Mouse (Mus musculus): ENCODE data around the gene Pnma1. TPM values are rescaled to one million over a fixed set of nuclear protein-coding genes. Genes with fewer than 3 reads are reported as not detected.

Gene Pnma1
- polyA plus RNA-seq, 1 experiment from 2014 or later, result 0.59 TPM

DNA sequence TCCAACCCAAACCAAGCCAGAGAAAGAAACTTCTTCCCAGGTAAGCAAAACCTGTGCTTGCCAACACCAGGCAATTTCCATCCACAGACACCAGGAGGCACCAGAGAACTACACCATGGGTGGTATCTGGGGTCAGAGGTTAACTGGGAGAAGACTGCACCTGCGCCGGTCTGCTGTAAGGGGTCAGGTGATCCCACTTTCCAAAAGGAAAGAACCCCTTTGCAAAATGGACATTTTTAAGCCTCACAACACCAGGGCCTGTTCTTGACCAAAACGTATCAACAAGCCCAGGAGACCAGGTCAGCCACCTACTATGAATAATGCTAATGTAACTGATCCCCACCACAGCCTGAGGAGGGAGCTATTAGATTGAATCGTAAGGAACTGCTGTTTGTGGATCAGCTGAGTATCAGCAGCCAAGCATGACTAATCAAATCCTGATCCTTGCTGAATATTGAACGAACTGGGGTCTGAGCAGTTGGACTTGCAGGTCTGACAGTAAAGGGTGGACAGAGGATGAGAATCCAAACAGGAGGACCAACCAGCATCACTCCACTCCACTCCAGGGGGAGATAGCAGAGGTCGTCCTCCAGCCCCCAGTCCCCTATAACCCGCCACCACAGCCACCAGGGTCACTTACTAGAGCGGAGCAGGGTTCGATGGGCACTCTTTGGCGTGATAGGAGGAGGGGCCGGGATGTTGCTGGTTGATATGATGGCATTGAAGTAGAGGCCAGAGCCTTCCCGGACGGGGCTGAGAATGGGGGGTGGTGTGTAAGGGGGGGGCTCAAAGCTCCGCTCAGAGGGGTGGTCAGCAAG is 13.5 kb upstream of the Pnma1 start:
- Histone ChIP-seq H3K9me3 (replicated peaks; ENCODE audit: control insufficient read depth, low read length) (no peaks in the 10 kb centered on the region), H3K4me1 (ENCODE audit: control insufficient read depth, insufficient read depth, low read length) (peaks cover 10% of the 10 kb centered on the region), H3K9ac (ENCODE audit: low read length) (no peak overlapping the region), H3K4me3 (ENCODE audit: low read length) (no peak overlapping the region), H3K27me3 (ENCODE audit: control insufficient read depth, insufficient read depth, low read length) (no peaks in the 10 kb centered on the region), H3K4me2 (ENCODE audit: low read depth, low read length) (no peak overlapping the region), H3K27ac (ENCODE audit: low read length) (no peak overlapping the region), H3K36me3 (ENCODE audit: control insufficient read depth, insufficient read depth) (peaks cover 26% of the 10 kb centered on the region)
- no peak for ATAC-seq (replicated peaks; ENCODE audit: extremely low read depth, insufficient read depth, low FRiP score)
- 78% methylated on average over 14 of the region's 14 CpGs for WGBS

- peak; percentile 63 for ATAC-seq (replicated peaks; ENCODE audit: extremely low read depth, insufficient read depth, low FRiP score)
- Histone ChIP-seq H3K4me1 (ENCODE audit: control insufficient read depth, insufficient read depth, low read length) (peaks cover 11% of the 10 kb centered on the region), H3K36me3 (ENCODE audit: control insufficient read depth, insufficient read depth) (peaks cover 31% of the 10 kb centered on the region), H3K4me2 (ENCODE audit: low read depth, low read length) (no peak overlapping the region), H3K9ac (ENCODE audit: low read length) (no peak overlapping the region), H3K27me3 (ENCODE audit: control insufficient read depth, insufficient read depth, low read length) (no peaks in the 10 kb centered on the region), H3K4me3 (ENCODE audit: low read length) (no peak overlapping the region), H3K27ac (ENCODE audit: low read length) (no peak overlapping the region; the same call in 1 of the 2 replicates), H3K9me3 (replicated peaks; ENCODE audit: control insufficient read depth, low read length) (no peaks in the 10 kb centered on the region)
- 36% methylated on average over 8 of the region's 8 CpGs for WGBS
These were observed 12.8 kb upstream of the Pnma1 start for GRCm38 (mm10) chr12:84161116-84161515.

GRCm38 (mm10) chr12:84160491-84160890 is 12.2 kb upstream of the Pnma1 start:
- Histone ChIP-seq H3K27me3 (ENCODE audit: control insufficient read depth, insufficient read depth, low read length) (no peaks in the 10 kb centered on the region), H3K4me3 (ENCODE audit: low read length) (no peak overlapping the region), H3K4me1 (ENCODE audit: control insufficient read depth, insufficient read depth, low read length) (peaks cover 12% of the 10 kb centered on the region), H3K27ac (ENCODE audit: low read length) (no peak overlapping the region), H3K36me3 (ENCODE audit: control insufficient read depth, insufficient read depth) (peaks cover 34% of the 10 kb centered on the region), H3K9ac (ENCODE audit: low read length) (no peak overlapping the region), H3K4me2 (ENCODE audit: low read depth, low read length) (no peak overlapping the region), H3K9me3 (replicated peaks; ENCODE audit: control insufficient read depth, low read length) (no peaks in the 10 kb centered on the region)
- 91% methylated on average over 8 of the region's 8 CpGs for WGBS
- no peak for ATAC-seq (replicated peaks; ENCODE audit: extremely low read depth, insufficient read depth, low FRiP score)

DNA sequence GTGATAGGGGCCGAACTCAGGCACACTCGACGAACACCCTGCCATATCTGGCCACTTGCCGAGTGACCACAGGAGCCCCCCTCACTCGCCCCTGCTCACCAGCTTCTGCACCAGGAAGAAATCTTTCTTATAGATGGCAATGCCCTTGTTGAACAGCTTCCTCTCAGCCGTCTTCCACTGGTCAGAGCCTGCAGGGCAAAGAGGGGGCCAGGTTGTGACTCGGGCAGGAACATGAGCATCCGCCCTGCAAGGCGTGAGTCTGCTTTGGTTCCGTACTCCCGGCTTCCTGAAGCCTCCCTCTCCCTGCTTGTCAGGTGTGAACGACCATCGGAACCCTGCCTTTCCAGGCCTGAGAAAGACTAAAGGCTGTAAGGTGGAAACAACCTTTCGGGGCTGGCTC is 9.9 kb upstream of the Pnma1 start:
- Histone ChIP-seq H3K27ac (ENCODE audit: low read length) (no peak overlapping the region), H3K9ac (ENCODE audit: low read length) (no peak overlapping the region), H3K4me2 (ENCODE audit: low read depth, low read length) (no peak overlapping the region), H3K4me1 (ENCODE audit: control insufficient read depth, insufficient read depth, low read length) (peaks cover 15% of the 10 kb centered on the region), H3K27me3 (ENCODE audit: control insufficient read depth, insufficient read depth, low read length) (no peaks in the 10 kb centered on the region), H3K36me3 (ENCODE audit: control insufficient read depth, insufficient read depth) (peaks cover 39% of the 10 kb centered on the region), H3K9me3 (replicated peaks; ENCODE audit: control insufficient read depth, low read length) (no peaks in the 10 kb centered on the region), H3K4me3 (ENCODE audit: low read length) (no peak overlapping the region)
- WGBS, result 69% methylated on average over 14 of the region's 14 CpGs
- no peak for ATAC-seq (replicated peaks; ENCODE audit: extremely low read depth, insufficient read depth, low FRiP score)

DNA sequence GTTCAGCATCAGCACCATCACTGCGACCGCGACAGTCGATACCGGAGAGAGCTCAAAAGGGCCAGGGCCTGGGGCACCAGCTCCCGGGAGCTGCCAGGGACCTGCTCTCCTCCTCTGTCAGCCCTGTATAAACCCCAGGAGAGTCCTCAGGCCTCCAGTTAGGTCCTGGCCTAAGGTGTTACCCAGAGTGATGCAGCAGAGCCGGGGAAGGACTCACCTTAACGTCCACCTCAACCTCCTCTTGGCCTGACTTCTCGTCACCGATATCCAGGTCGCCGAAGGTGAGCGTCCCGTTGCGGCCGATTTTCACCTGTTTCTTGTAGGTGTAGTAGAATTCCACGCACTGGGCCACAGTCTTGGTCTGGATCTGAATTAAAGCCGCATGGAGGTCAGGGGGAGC is 7.9 kb upstream of the Pnma1 start:
- ATAC-seq (replicated peaks; ENCODE audit: extremely low read depth, insufficient read depth, low FRiP score), result no peak
- Histone ChIP-seq H3K4me3 (ENCODE audit: low read length) (no peak overlapping the region), H3K9me3 (replicated peaks; ENCODE audit: control insufficient read depth, low read length) (no peaks in the 10 kb centered on the region), H3K27me3 (ENCODE audit: control insufficient read depth, insufficient read depth, low read length) (no peaks in the 10 kb centered on the region), H3K27ac (ENCODE audit: low read length) (no peak overlapping the region), H3K4me1 (ENCODE audit: control insufficient read depth, insufficient read depth, low read length) (peaks cover 18% of the 10 kb centered on the region), H3K36me3 (ENCODE audit: control insufficient read depth, insufficient read depth) (peaks cover 47% of the 10 kb centered on the region), H3K9ac (ENCODE audit: low read length) (no peak overlapping the region), H3K4me2 (ENCODE audit: low read depth, low read length) (no peak overlapping the region)
- 90% methylated on average over 18 of the region's 18 CpGs for WGBS

DNA sequence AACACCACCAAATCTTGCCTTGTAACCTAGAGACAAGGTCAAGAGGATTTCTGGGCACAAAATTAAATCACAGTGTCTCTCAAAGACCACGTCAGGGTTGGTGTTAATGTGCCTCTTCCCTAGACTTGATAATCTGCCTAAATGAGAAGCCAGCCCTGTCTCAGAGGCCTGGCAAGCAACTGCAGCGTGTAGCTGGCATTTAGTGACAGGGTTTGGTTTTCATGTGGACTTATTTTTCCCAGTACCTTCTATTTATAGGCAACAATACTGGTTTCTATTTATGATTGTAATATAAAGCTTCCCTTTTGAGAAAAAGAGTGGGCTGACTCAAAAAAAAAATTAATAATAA is 7.2 kb upstream of the Pnma1 start:
- Histone ChIP-seq H3K4me1 (ENCODE audit: control insufficient read depth, insufficient read depth, low read length) (peaks cover 21% of the 10 kb centered on the region), H3K9me3 (replicated peaks; ENCODE audit: control insufficient read depth, low read length) (no peaks in the 10 kb centered on the region), H3K4me2 (ENCODE audit: low read depth, low read length) (no peak overlapping the region), H3K27me3 (ENCODE audit: control insufficient read depth, insufficient read depth, low read length) (no peaks in the 10 kb centered on the region), H3K27ac (ENCODE audit: low read length) (peak overlapping the region; percentile 37), H3K36me3 (ENCODE audit: control insufficient read depth, insufficient read depth) (peaks cover 47% of the 10 kb centered on the region), H3K4me3 (ENCODE audit: low read length) (no peak overlapping the region), H3K9ac (ENCODE audit: low read length) (no peak overlapping the region)
- WGBS, result 45% methylated on average over 2 of the region's 2 CpGs
- no peak for ATAC-seq (replicated peaks; ENCODE audit: extremely low read depth, insufficient read depth, low FRiP score)

- no peak overlapping the region for H3K4me2 ChIP-seq (ENCODE audit: low read depth, low read length)
- H3K27ac ChIP-seq (ENCODE audit: low read length), result peak overlapping the region; percentile 49
- peaks cover 43% of the 10 kb centered on the region for H3K36me3 ChIP-seq (ENCODE audit: control insufficient read depth, insufficient read depth)
- 41% methylated on average over 11 of the region's 11 CpGs for WGBS
- no peaks in the 10 kb centered on the region for H3K9me3 ChIP-seq (replicated peaks; ENCODE audit: control insufficient read depth, low read length)
- H3K4me3 ChIP-seq (ENCODE audit: low read length), result no peak overlapping the region
- ATAC-seq (replicated peaks; ENCODE audit: extremely low read depth, insufficient read depth, low FRiP score), result peak; percentile 21; the same call in 1 of the 2 replicates
- H3K27me3 ChIP-seq (ENCODE audit: control insufficient read depth, insufficient read depth, low read length), result no peaks in the 10 kb centered on the region
- no peak overlapping the region for H3K9ac ChIP-seq (ENCODE audit: low read length)
- H3K4me1 ChIP-seq (ENCODE audit: control insufficient read depth, insufficient read depth, low read length), result peaks cover 25% of the 10 kb centered on the region
These were observed 6.7 kb upstream of the Pnma1 start for GRCm38 (mm10) chr12:84154786-84155522.

GRCm38 (mm10) chr12:84153414-84153813 is 5.1 kb upstream of the Pnma1 start:
- WGBS, result 82% methylated on average over 6 of the region's 6 CpGs
- H3K4me1 ChIP-seq (ENCODE audit: control insufficient read depth, insufficient read depth, low read length), result peaks cover 30% of the 10 kb centered on the region
- H3K27ac ChIP-seq (ENCODE audit: low read length), result no peak overlapping the region
- H3K9me3 ChIP-seq (replicated peaks; ENCODE audit: control insufficient read depth, low read length), result no peaks in the 10 kb centered on the region
- H3K36me3 ChIP-seq (ENCODE audit: control insufficient read depth, insufficient read depth), result peaks cover 34% of the 10 kb centered on the region
- ATAC-seq (replicated peaks; ENCODE audit: extremely low read depth, insufficient read depth, low FRiP score), result no peak
- H3K27me3 ChIP-seq (ENCODE audit: control insufficient read depth, insufficient read depth, low read length), result no peaks in the 10 kb centered on the region
- no peak overlapping the region for H3K9ac ChIP-seq (ENCODE audit: low read length)
- H3K4me3 ChIP-seq (ENCODE audit: low read length), result no peak overlapping the region
- H3K4me2 ChIP-seq (ENCODE audit: low read depth, low read length), result no peak overlapping the region
